Mouse (Mus musculus): ENCODE measurements around the gene Dlgap4. TPM values are rescaled to one million over a fixed set of nuclear protein-coding genes. Genes with fewer than 3 reads are reported as not detected.

The Dlgap4 gene
- 46.9 and 50.0 TPM in 2 replicates for polyA plus RNA-seq (2014; fragmentation: Nextera tagmentation; extraction: Ambion mirVana)

- WGBS = under 1% methylated on average over 61 of the region's 103 CpGs
- Histone ChIP-seq H3K27me3 (replicated peaks; ENCODE audit: control insufficient read depth, insufficient read depth, low read length) (peaks cover 80% of the 10 kb centered on the region), H3K27ac (ENCODE audit: low read depth, low read length) (no peak within 1 kb of the TSS), H3K9me3 (ENCODE audit: control insufficient read depth, low read length) (no peaks in the 10 kb centered on the region), H3K9ac (ENCODE audit: low read depth, low read length) (0 out of 2 replicates have a peak within 1 kb of the TSS, but pooled peaks have one; percentile 20), H3K36me3 (ENCODE audit: control insufficient read depth, insufficient read depth, low read length) (no peaks in the 10 kb centered on the region), H3K4me3 (ENCODE audit: low read depth, low read length) (peak within 1 kb of the TSS; percentile 57), H3K4me1 (replicated peaks; ENCODE audit: control insufficient read depth, insufficient read depth, low read length) (peaks cover 9% of the 10 kb centered on the region), H3K4me2 (peak within 1 kb of the TSS; percentile 64)
- DNase-seq (ENCODE audit: low spot score) = peak; percentile 47
- ATAC-seq (replicated peaks; ENCODE audit: low FRiP score) = 0 out of 2 replicates have a peak, but pooled peaks have one; percentile 10
Measured at GRCm38 (mm10) chr2:156613541-156614257, at the start of gene Dlgap4. Gene Dlgap4 (plus strand): TSS chr2:156613705.

GRCm38 (mm10) chr2:156566512-156566911, 47.0 kb upstream of the Dlgap4 start:
- Histone ChIP-seq H3K36me3 (ENCODE audit: control insufficient read depth, insufficient read depth, low read length) (peaks cover 10% of the 10 kb centered on the region), H3K4me3 (ENCODE audit: low read depth, low read length) (no peak overlapping the region)
- WGBS = 97% methylated on average over 2 of the region's 2 CpGs

GRCm38 (mm10) chr2:156568647-156569046, 44.9 kb upstream of the Dlgap4 start:
- H3K36me3 ChIP-seq (ENCODE audit: control insufficient read depth, insufficient read depth, low read length) = peaks cover 10% of the 10 kb centered on the region

More at GRCm38 (mm10) chr2:156566512-156566911, 47.0 kb upstream of the Dlgap4 start:
- no peaks in the 10 kb centered on the region for H3K4me1 ChIP-seq (replicated peaks; ENCODE audit: control insufficient read depth, insufficient read depth, low read length)
- no peaks in the 10 kb centered on the region for H3K27me3 ChIP-seq (replicated peaks; ENCODE audit: control insufficient read depth, insufficient read depth, low read length)
- H3K9me3 ChIP-seq (ENCODE audit: control insufficient read depth, low read length) = no peaks in the 10 kb centered on the region
- no peak overlapping the region for H3K27ac ChIP-seq (ENCODE audit: low read depth, low read length)
- DNase-seq (ENCODE audit: low spot score) (no peak), ATAC-seq (replicated peaks; ENCODE audit: low FRiP score) (no peak)
- H3K4me2 ChIP-seq = no peak overlapping the region
- no peak overlapping the region for H3K9ac ChIP-seq (ENCODE audit: low read depth, low read length)

GRCm38 (mm10) chr2:156569261-156569660, 44.2 kb upstream of the Dlgap4 start:
- no peak overlapping the region for H3K4me2 ChIP-seq
- DNase-seq (ENCODE audit: low spot score) = no peak
- no peaks in the 10 kb centered on the region for H3K27me3 ChIP-seq (replicated peaks; ENCODE audit: control insufficient read depth, insufficient read depth, low read length)
- no peak overlapping the region for H3K4me3 ChIP-seq (ENCODE audit: low read depth, low read length)
- H3K9me3 ChIP-seq (ENCODE audit: control insufficient read depth, low read length) = no peaks in the 10 kb centered on the region
- ATAC-seq (replicated peaks; ENCODE audit: low FRiP score) = no peak
- no peak overlapping the region for H3K9ac ChIP-seq (ENCODE audit: low read depth, low read length)
- H3K36me3 ChIP-seq (ENCODE audit: control insufficient read depth, insufficient read depth, low read length) = peaks cover 10% of the 10 kb centered on the region
- no peaks in the 10 kb centered on the region for H3K4me1 ChIP-seq (replicated peaks; ENCODE audit: control insufficient read depth, insufficient read depth, low read length)
- 93% methylated on average over 3 of the region's 3 CpGs for WGBS
- no peak overlapping the region for H3K27ac ChIP-seq (ENCODE audit: low read depth, low read length)

More at GRCm38 (mm10) chr2:156568647-156569046, 44.9 kb upstream of the Dlgap4 start:
- Histone ChIP-seq H3K4me1 (replicated peaks; ENCODE audit: control insufficient read depth, insufficient read depth, low read length) (no peaks in the 10 kb centered on the region), H3K4me3 (ENCODE audit: low read depth, low read length) (no peak overlapping the region), H3K4me2 (no peak overlapping the region), H3K9ac (ENCODE audit: low read depth, low read length) (no peak overlapping the region), H3K9me3 (ENCODE audit: control insufficient read depth, low read length) (no peaks in the 10 kb centered on the region), H3K27ac (ENCODE audit: low read depth, low read length) (no peak overlapping the region), H3K27me3 (replicated peaks; ENCODE audit: control insufficient read depth, insufficient read depth, low read length) (no peaks in the 10 kb centered on the region)
- DNase-seq (ENCODE audit: low spot score) = no peak
- WGBS = 89% methylated on average over 7 of the region's 7 CpGs
- ATAC-seq (replicated peaks; ENCODE audit: low FRiP score) = no peak

- no peak overlapping the region for H3K9ac ChIP-seq (ENCODE audit: low read depth, low read length)
- H3K9me3 ChIP-seq (ENCODE audit: control insufficient read depth, low read length) = no peaks in the 10 kb centered on the region
- DNase-seq (ENCODE audit: low spot score) = no peak
- 75% methylated on average over 6 of the region's 6 CpGs for WGBS
- H3K36me3 ChIP-seq (ENCODE audit: control insufficient read depth, insufficient read depth, low read length) = peaks cover 8% of the 10 kb centered on the region
- no peak for ATAC-seq (replicated peaks; ENCODE audit: low FRiP score)
- no peak overlapping the region for H3K4me3 ChIP-seq (ENCODE audit: low read depth, low read length)
- H3K27me3 ChIP-seq (replicated peaks; ENCODE audit: control insufficient read depth, insufficient read depth, low read length) = no peaks in the 10 kb centered on the region
- H3K27ac ChIP-seq (ENCODE audit: low read depth, low read length) = no peak overlapping the region
- H3K4me1 ChIP-seq (replicated peaks; ENCODE audit: control insufficient read depth, insufficient read depth, low read length) = no peaks in the 10 kb centered on the region
- H3K4me2 ChIP-seq = no peak overlapping the region
Measured at GRCm38 (mm10) chr2:156571521-156571920, 42.0 kb upstream of the Dlgap4 start.

- no peak for DNase-seq (ENCODE audit: low spot score)
- no peaks in the 10 kb centered on the region for H3K27me3 ChIP-seq (replicated peaks; ENCODE audit: control insufficient read depth, insufficient read depth, low read length)
- H3K27ac ChIP-seq (ENCODE audit: low read depth, low read length) = no peak overlapping the region
- ATAC-seq (replicated peaks; ENCODE audit: low FRiP score) = no peak
- H3K36me3 ChIP-seq (ENCODE audit: control insufficient read depth, insufficient read depth, low read length) = no peaks in the 10 kb centered on the region
- no peak overlapping the region for H3K4me3 ChIP-seq (ENCODE audit: low read depth, low read length)
- no peaks in the 10 kb centered on the region for H3K9me3 ChIP-seq (ENCODE audit: control insufficient read depth, low read length)
- no peak overlapping the region for H3K4me2 ChIP-seq
- no peak overlapping the region for H3K9ac ChIP-seq (ENCODE audit: low read depth, low read length)
- no peaks in the 10 kb centered on the region for H3K4me1 ChIP-seq (replicated peaks; ENCODE audit: control insufficient read depth, insufficient read depth, low read length)
- 81% methylated on average over 7 of the region's 7 CpGs for WGBS
Measured at GRCm38 (mm10) chr2:156576850-156577587, 36.5 kb upstream of the Dlgap4 start.

GRCm38 (mm10) chr2:156580507-156580906, 33.0 kb upstream of the Dlgap4 start:
- no peak for ATAC-seq (replicated peaks; ENCODE audit: low FRiP score)
- Histone ChIP-seq H3K9ac (ENCODE audit: low read depth, low read length) (no peak overlapping the region), H3K4me3 (ENCODE audit: low read depth, low read length) (no peak overlapping the region), H3K27me3 (replicated peaks; ENCODE audit: control insufficient read depth, insufficient read depth, low read length) (peaks cover 5% of the 10 kb centered on the region; the same call in 1 of the 2 replicates), H3K36me3 (ENCODE audit: control insufficient read depth, insufficient read depth, low read length) (no peaks in the 10 kb centered on the region), H3K27ac (ENCODE audit: low read depth, low read length) (no peak overlapping the region), H3K4me1 (replicated peaks; ENCODE audit: control insufficient read depth, insufficient read depth, low read length) (no peaks in the 10 kb centered on the region), H3K4me2 (no peak overlapping the region), H3K9me3 (ENCODE audit: control insufficient read depth, low read length) (no peaks in the 10 kb centered on the region)
- DNase-seq (ENCODE audit: low spot score) = no peak
- 71% methylated on average over 5 of the region's 5 CpGs for WGBS

- Histone ChIP-seq H3K4me1 (replicated peaks; ENCODE audit: control insufficient read depth, insufficient read depth, low read length) (no peaks in the 10 kb centered on the region), H3K9ac (ENCODE audit: low read depth, low read length) (no peak overlapping the region), H3K36me3 (ENCODE audit: control insufficient read depth, insufficient read depth, low read length) (no peaks in the 10 kb centered on the region), H3K27ac (ENCODE audit: low read depth, low read length) (no peak overlapping the region), H3K4me3 (ENCODE audit: low read depth, low read length) (no peak overlapping the region), H3K4me2 (no peak overlapping the region), H3K9me3 (ENCODE audit: control insufficient read depth, low read length) (no peaks in the 10 kb centered on the region), H3K27me3 (replicated peaks; ENCODE audit: control insufficient read depth, insufficient read depth, low read length) (peaks cover 5% of the 10 kb centered on the region; the same call in 1 of the 2 replicates)
- WGBS = 70% methylated on average over 10 of the region's 10 CpGs
- no peak for ATAC-seq (replicated peaks; ENCODE audit: low FRiP score)
- no peak for DNase-seq (ENCODE audit: low spot score)
Measured at GRCm38 (mm10) chr2:156581244-156581643, 32.3 kb upstream of the Dlgap4 start.
